Mouse (Mus musculus) small intestine, adult 2 months (tissue): ENCODE data around the gene Smtnl2. TPM values are rescaled to one million over a fixed set of nuclear protein-coding genes. Genes with fewer than 3 reads are reported as not detected.

Source experiments
- H3K27ac ChIP-seq: fragments of 200-500 bp; 2 replicates; pipeline ENCODE4 v1.5.1; 2012; ENCODE audit warnings: low read depth, low read length, control low read depth, inconsistent platforms; ENCODE audit not compliant: insufficient read depth
- H3K27me3 ChIP-seq: fragments of 200-500 bp; 2 replicates; pipeline ENCODE4 v1.6.1; 2012; ENCODE audit warnings: mild to moderate bottlenecking, moderate library complexity, low read length, inconsistent platforms; ENCODE audit not compliant: control insufficient read depth, insufficient read depth
- H3K36me3 ChIP-seq: fragments of 200-500 bp; 2 replicates; pipeline ENCODE4 v1.6.1; 2012; ENCODE audit warnings: mild to moderate bottlenecking, low read length, control low read depth, inconsistent platforms; ENCODE audit not compliant: control insufficient read depth, insufficient read depth
- H3K4me1 ChIP-seq: fragments of 200-500 bp; 2 replicates; pipeline ENCODE4 v1.6.1; 2012; ENCODE audit warnings: low read length, inconsistent platforms, mixed read lengths; ENCODE audit not compliant: control insufficient read depth, insufficient read depth, insufficient read length
- H3K4me3 ChIP-seq: fragments of 200-500 bp; 2 replicates; pipeline ENCODE4 v1.5.1; 2012; ENCODE audit warnings: low read depth, mild to moderate bottlenecking, control low read depth, inconsistent platforms, low read length, moderate library complexity
- CTCF ChIP-seq: fragments of 200-500 bp; IDR thresholded peaks from 2 replicates; pipeline ENCODE4 v1.5.1; 2012; ENCODE audit warnings: low read depth, mild to moderate bottlenecking, control low read depth, inconsistent platforms, low read length, moderate library complexity, mixed read lengths; ENCODE audit not compliant: insufficient replicate concordance, insufficient read length; ENCODE audit errors: extremely low read depth
- POLR2A ChIP-seq: fragments of 200-500 bp; IDR thresholded peaks from 2 replicates; pipeline ENCODE4 v1.6.1; 2012; ENCODE audit warnings: low read depth, mild to moderate bottlenecking, control low read depth, inconsistent platforms, low read length, moderate library complexity
- WGBS: fragments of 180-500 bp; shearing (Covaris S2); methylation state at CpG from one replicate; pipeline ENCODE4 v1.1.7; 2018; 5-methylcytosine and 5-hydroxymethylcytosine counted together
- polyA plus RNA-seq: library from polyadenylated mRNA; depleted of rRNA; stranded (reverse); fragments of >200 nt; gene quantifications from 2 replicates; pipeline ENCODE4 v1.2.3, GENCODE M21; 2012

Smtnl2 gene
- polyA plus RNA-seq, 1 experiment = 2.9 TPM

- Histone ChIP-seq H3K4me3 (no peak overlapping the region), H3K4me1 (peaks cover 7% of the 10 kb centered on the region; the same call in 1 of the 2 replicates), H3K36me3 (no peaks in the 10 kb centered on the region), H3K27me3 (no peaks in the 10 kb centered on the region; the same call in 1 of the 2 replicates), H3K27ac (no peak overlapping the region)
- 85% methylated on average over 5 of the region's 5 CpGs for WGBS
- TF ChIP-seq POLR2A (no peak), CTCF (no peak)
Observed at GRCm38 (mm10) chr11:72413601-72414190, 2.2 kb upstream of the Smtnl2 start.

GRCm38 (mm10) chr11:72413016-72413415, 1.5 kb upstream of the Smtnl2 start:
- Histone ChIP-seq H3K4me3 (no peak overlapping the region), H3K36me3 (no peaks in the 10 kb centered on the region), H3K4me1 (peaks cover 7% of the 10 kb centered on the region; the same call in 1 of the 2 replicates), H3K27me3 (no peaks in the 10 kb centered on the region; the same call in 1 of the 2 replicates), H3K27ac (no peak overlapping the region)
- 83% methylated on average over 7 of the region's 7 CpGs for WGBS
- no peak for TF ChIP-seq POLR2A
- TF ChIP-seq CTCF = no peak

GRCm38 (mm10) chr11:72411945-72412344, 432 bp upstream of the Smtnl2 start:
- TF ChIP-seq POLR2A (no peak), CTCF (no peak)
- peaks cover 7% of the 10 kb centered on the region; the same call in 1 of the 2 replicates for H3K4me1 ChIP-seq
- no peaks in the 10 kb centered on the region; the same call in 1 of the 2 replicates for H3K27me3 ChIP-seq
- peak overlapping the region; percentile 66 for H3K4me3 ChIP-seq
- H3K36me3 ChIP-seq = no peaks in the 10 kb centered on the region
- H3K27ac ChIP-seq = no peak overlapping the region
- 25% methylated on average over 9 of the region's 9 CpGs for WGBS

GRCm38 (mm10) chr11:72410521-72411092, 906 bp downstream of the Smtnl2 start:
- Histone ChIP-seq H3K4me3 (peak overlapping the region; percentile 66), H3K36me3 (no peaks in the 10 kb centered on the region), H3K27me3 (no peaks in the 10 kb centered on the region; the same call in 1 of the 2 replicates), H3K4me1 (peaks cover 7% of the 10 kb centered on the region; the same call in 1 of the 2 replicates), H3K27ac (no peak overlapping the region)
- 5% methylated on average over 25 of the region's 25 CpGs for WGBS
- TF ChIP-seq POLR2A = no peak
- peak; percentile 43; the same call in 1 of the 2 replicates for TF ChIP-seq CTCF

GRCm38 (mm10) chr11:72409649-72410385, 1.7 kb downstream of the Smtnl2 start:
- WGBS = 87% methylated on average over 12 of the region's 12 CpGs
- Histone ChIP-seq H3K36me3 (no peaks in the 10 kb centered on the region), H3K27ac (no peak overlapping the region), H3K4me1 (peaks cover 7% of the 10 kb centered on the region; the same call in 1 of the 2 replicates), H3K4me3 (peak overlapping the region; percentile 24; the same call in 1 of the 2 replicates), H3K27me3 (no peaks in the 10 kb centered on the region; the same call in 1 of the 2 replicates)
- no peak for TF ChIP-seq POLR2A
- no peak for TF ChIP-seq CTCF

- Histone ChIP-seq H3K4me1 (peaks cover 7% of the 10 kb centered on the region; the same call in 1 of the 2 replicates), H3K27me3 (no peaks in the 10 kb centered on the region; the same call in 1 of the 2 replicates), H3K4me3 (no peak overlapping the region), H3K36me3 (no peaks in the 10 kb centered on the region), H3K27ac (no peak overlapping the region)
- WGBS = 83% methylated on average over 9 of the region's 9 CpGs
- TF ChIP-seq POLR2A (no peak), CTCF (no peak)
Observed at GRCm38 (mm10) chr11:72408451-72409170, 2.9 kb downstream of the Smtnl2 start.
